Mouse (Mus musculus): ENCODE results near the gene Dpf3. TPM values are rescaled to one million over a fixed set of nuclear protein-coding genes. Genes with fewer than 3 reads are reported as not detected.

Dpf3 gene
- polyA plus RNA-seq, 1 experiment from 2014 or later: 6.1 TPM

GRCm38 (mm10) chr12:83450471-83450870, 37.0 kb downstream of the Dpf3 start:
- no peak for ATAC-seq (ENCODE audit: low read depth)
- Histone ChIP-seq H3K4me2 (ENCODE audit: low read depth, low read length) (no peak overlapping the region), H3K27ac (replicated peaks; ENCODE audit: low read depth, low read length) (no peak overlapping the region), H3K4me1 (ENCODE audit: control insufficient read depth, insufficient read depth, low read length) (no peaks in the 10 kb centered on the region), H3K36me3 (ENCODE audit: control insufficient read depth, insufficient read depth, low read length) (no peaks in the 10 kb centered on the region), H3K4me3 (ENCODE audit: low read depth, low read length) (no peak overlapping the region), H3K9ac (ENCODE audit: low read depth, low read length) (no peak overlapping the region), H3K9me3 (ENCODE audit: control insufficient read depth, low read length) (no peaks in the 10 kb centered on the region), H3K27me3 (replicated peaks; ENCODE audit: control insufficient read depth, insufficient read depth, low read length) (no peaks in the 10 kb centered on the region)
- no peak for DNase-seq (ENCODE audit: low spot score)
- WGBS: 78% methylated on average over 1 of the region's 1 CpGs

GRCm38 (mm10) chr12:83449202-83449601, 38.3 kb downstream of the Dpf3 start:
- Histone ChIP-seq H3K9ac (ENCODE audit: low read depth, low read length) (no peak overlapping the region), H3K4me2 (ENCODE audit: low read depth, low read length) (no peak overlapping the region), H3K4me3 (ENCODE audit: low read depth, low read length) (no peak overlapping the region), H3K36me3 (ENCODE audit: control insufficient read depth, insufficient read depth, low read length) (no peaks in the 10 kb centered on the region), H3K27ac (replicated peaks; ENCODE audit: low read depth, low read length) (no peak overlapping the region), H3K27me3 (replicated peaks; ENCODE audit: control insufficient read depth, insufficient read depth, low read length) (no peaks in the 10 kb centered on the region), H3K9me3 (ENCODE audit: control insufficient read depth, low read length) (no peaks in the 10 kb centered on the region), H3K4me1 (ENCODE audit: control insufficient read depth, insufficient read depth, low read length) (no peaks in the 10 kb centered on the region)
- DNase-seq (ENCODE audit: low spot score) (no peak), ATAC-seq (ENCODE audit: low read depth) (no peak)
- WGBS: 76% methylated on average over 7 of the region's 7 CpGs

GRCm38 (mm10) chr12:83445587-83445986, 41.9 kb downstream of the Dpf3 start:
- no peak overlapping the region for H3K4me3 ChIP-seq (ENCODE audit: low read depth, low read length)
- no peaks in the 10 kb centered on the region for H3K27me3 ChIP-seq (replicated peaks; ENCODE audit: control insufficient read depth, insufficient read depth, low read length)
- H3K4me1 ChIP-seq (ENCODE audit: control insufficient read depth, insufficient read depth, low read length): no peaks in the 10 kb centered on the region
- DNase-seq (ENCODE audit: low spot score): no peak
- H3K9ac ChIP-seq (ENCODE audit: low read depth, low read length): no peak overlapping the region
- H3K9me3 ChIP-seq (ENCODE audit: control insufficient read depth, low read length): no peaks in the 10 kb centered on the region
- no peak for ATAC-seq (ENCODE audit: low read depth)
- WGBS: 67% methylated on average over 6 of the region's 6 CpGs
- no peak overlapping the region for H3K27ac ChIP-seq (replicated peaks; ENCODE audit: low read depth, low read length)
- no peaks in the 10 kb centered on the region for H3K36me3 ChIP-seq (ENCODE audit: control insufficient read depth, insufficient read depth, low read length)
- H3K4me2 ChIP-seq (ENCODE audit: low read depth, low read length): no peak overlapping the region

- Histone ChIP-seq H3K4me3 (ENCODE audit: low read depth, low read length) (no peak overlapping the region), H3K4me2 (ENCODE audit: low read depth, low read length) (no peak overlapping the region), H3K27me3 (replicated peaks; ENCODE audit: control insufficient read depth, insufficient read depth, low read length) (no peaks in the 10 kb centered on the region), H3K27ac (replicated peaks; ENCODE audit: low read depth, low read length) (no peak overlapping the region), H3K4me1 (ENCODE audit: control insufficient read depth, insufficient read depth, low read length) (no peaks in the 10 kb centered on the region), H3K36me3 (ENCODE audit: control insufficient read depth, insufficient read depth, low read length) (no peaks in the 10 kb centered on the region), H3K9me3 (ENCODE audit: control insufficient read depth, low read length) (no peaks in the 10 kb centered on the region), H3K9ac (ENCODE audit: low read depth, low read length) (no peak overlapping the region)
- WGBS: 87% methylated on average over 2 of the region's 2 CpGs
- no peak for ATAC-seq (ENCODE audit: low read depth)
- no peak for DNase-seq (ENCODE audit: low spot score)
Measured at GRCm38 (mm10) chr12:83444448-83444847, 43.1 kb downstream of the Dpf3 start.

- Histone ChIP-seq H3K4me1 (ENCODE audit: control insufficient read depth, insufficient read depth, low read length) (no peaks in the 10 kb centered on the region), H3K4me3 (ENCODE audit: low read depth, low read length) (no peak overlapping the region), H3K4me2 (ENCODE audit: low read depth, low read length) (no peak overlapping the region), H3K36me3 (ENCODE audit: control insufficient read depth, insufficient read depth, low read length) (no peaks in the 10 kb centered on the region), H3K27me3 (replicated peaks; ENCODE audit: control insufficient read depth, insufficient read depth, low read length) (no peaks in the 10 kb centered on the region), H3K9me3 (ENCODE audit: control insufficient read depth, low read length) (no peaks in the 10 kb centered on the region), H3K9ac (ENCODE audit: low read depth, low read length) (no peak overlapping the region), H3K27ac (replicated peaks; ENCODE audit: low read depth, low read length) (no peak overlapping the region)
- DNase-seq (ENCODE audit: low spot score): no peak
- no peak for ATAC-seq (ENCODE audit: low read depth)
- WGBS: 81% methylated on average over 2 of the region's 2 CpGs
Measured at GRCm38 (mm10) chr12:83438002-83438401, 49.5 kb downstream of the Dpf3 start.

GRCm38 (mm10) chr12:83433987-83434698, 53.4 kb downstream of the Dpf3 start:
- H3K4me2 ChIP-seq (ENCODE audit: low read depth, low read length): no peak overlapping the region
- H3K4me3 ChIP-seq (ENCODE audit: low read depth, low read length): no peak overlapping the region
- no peak for ATAC-seq (ENCODE audit: low read depth)
- no peaks in the 10 kb centered on the region for H3K36me3 ChIP-seq (ENCODE audit: control insufficient read depth, insufficient read depth, low read length)
- H3K4me1 ChIP-seq (ENCODE audit: control insufficient read depth, insufficient read depth, low read length): no peaks in the 10 kb centered on the region
- no peak overlapping the region for H3K9ac ChIP-seq (ENCODE audit: low read depth, low read length)
- H3K27me3 ChIP-seq (replicated peaks; ENCODE audit: control insufficient read depth, insufficient read depth, low read length): no peaks in the 10 kb centered on the region
- WGBS: 64% methylated on average over 10 of the region's 10 CpGs
- no peak overlapping the region for H3K27ac ChIP-seq (replicated peaks; ENCODE audit: low read depth, low read length)
- H3K9me3 ChIP-seq (ENCODE audit: control insufficient read depth, low read length): no peaks in the 10 kb centered on the region
- DNase-seq (ENCODE audit: low spot score): no peak

- Histone ChIP-seq H3K4me2 (ENCODE audit: low read depth, low read length) (no peak overlapping the region), H3K4me1 (ENCODE audit: control insufficient read depth, insufficient read depth, low read length) (no peaks in the 10 kb centered on the region), H3K9me3 (ENCODE audit: control insufficient read depth, low read length) (no peaks in the 10 kb centered on the region), H3K27ac (replicated peaks; ENCODE audit: low read depth, low read length) (no peak overlapping the region), H3K4me3 (ENCODE audit: low read depth, low read length) (no peak overlapping the region), H3K36me3 (ENCODE audit: control insufficient read depth, insufficient read depth, low read length) (no peaks in the 10 kb centered on the region), H3K27me3 (replicated peaks; ENCODE audit: control insufficient read depth, insufficient read depth, low read length) (no peaks in the 10 kb centered on the region), H3K9ac (ENCODE audit: low read depth, low read length) (no peak overlapping the region)
- no peak for DNase-seq (ENCODE audit: low spot score)
- no peak for ATAC-seq (ENCODE audit: low read depth)
- 93% methylated on average over 4 of the region's 4 CpGs for WGBS
Measured at GRCm38 (mm10) chr12:83433436-83433835, 54.1 kb downstream of the Dpf3 start.

- Histone ChIP-seq H3K27ac (replicated peaks; ENCODE audit: low read depth, low read length) (no peak overlapping the region), H3K9ac (ENCODE audit: low read depth, low read length) (no peak overlapping the region), H3K36me3 (ENCODE audit: control insufficient read depth, insufficient read depth, low read length) (no peaks in the 10 kb centered on the region), H3K4me1 (ENCODE audit: control insufficient read depth, insufficient read depth, low read length) (peaks cover 6% of the 10 kb centered on the region; the same call in 1 of the 2 replicates), H3K4me2 (ENCODE audit: low read depth, low read length) (no peak overlapping the region), H3K4me3 (ENCODE audit: low read depth, low read length) (no peak overlapping the region), H3K9me3 (ENCODE audit: control insufficient read depth, low read length) (no peaks in the 10 kb centered on the region), H3K27me3 (replicated peaks; ENCODE audit: control insufficient read depth, insufficient read depth, low read length) (no peaks in the 10 kb centered on the region)
- DNase-seq (ENCODE audit: low spot score) (no peak), ATAC-seq (ENCODE audit: low read depth) (no peak)
- 92% methylated on average over 5 of the region's 5 CpGs for WGBS
Measured at GRCm38 (mm10) chr12:83430207-83430606, 57.3 kb downstream of the Dpf3 start.

GRCm38 (mm10) chr12:83428016-83428415, 59.5 kb downstream of the Dpf3 start:
- Histone ChIP-seq H3K9me3 (ENCODE audit: control insufficient read depth, low read length) (no peaks in the 10 kb centered on the region), H3K4me2 (ENCODE audit: low read depth, low read length) (no peak overlapping the region), H3K27ac (replicated peaks; ENCODE audit: low read depth, low read length) (no peak overlapping the region), H3K4me1 (ENCODE audit: control insufficient read depth, insufficient read depth, low read length) (peaks cover 9% of the 10 kb centered on the region; the same call in 1 of the 2 replicates), H3K4me3 (ENCODE audit: low read depth, low read length) (no peak overlapping the region), H3K27me3 (replicated peaks; ENCODE audit: control insufficient read depth, insufficient read depth, low read length) (no peaks in the 10 kb centered on the region), H3K36me3 (ENCODE audit: control insufficient read depth, insufficient read depth, low read length) (no peaks in the 10 kb centered on the region), H3K9ac (ENCODE audit: low read depth, low read length) (no peak overlapping the region)
- 36% methylated on average over 9 of the region's 9 CpGs for WGBS
- ATAC-seq (ENCODE audit: low read depth): no peak
- no peak for DNase-seq (ENCODE audit: low spot score)

All from embryonic facial prominence, embryonic 14.5 days (tissue).